Mouse (Mus musculus) heart, embryonic 10.5 days (tissue): ENCODE measurements at regions not wholly inside any gene's neighbourhood (a gene's known extent, or its start where the extent isn't known, plus 50 kb on each side); places are given as distances from the start of the nearest gene placed in this dataset.
"Not testable (repeated sequence)": the region's sequence is repeated elsewhere in the genome, so short reads cannot be mapped to it uniquely, and the experiment has no call there.

Source experiments
- DNase-seq: peaks from one replicate; pipeline ENCODE4 v3.0.0-alpha.2; 2017; ENCODE audit warnings: low spot score
- H3K27ac ChIP-seq: fragments of 300-500 bp; sonication (generic); 2 replicates; pipeline ENCODE4 v1.5.1; 2016; ENCODE audit warnings: mild to moderate bottlenecking
- H3K27me3 ChIP-seq: fragments of 300-500 bp; sonication (generic); 2 replicates; pipeline ENCODE4 v1.6.1; 2016; ENCODE audit warnings: mild to moderate bottlenecking; ENCODE audit not compliant: poor library complexity, insufficient read depth, severe bottlenecking
- H3K36me3 ChIP-seq: fragments of 300-500 bp; sonication (generic); 2 replicates; pipeline ENCODE4 v1.6.1; 2016; ENCODE audit warnings: mild to moderate bottlenecking, moderate library complexity
- H3K4me1 ChIP-seq: fragments of 300-500 bp; sonication (generic); 2 replicates; pipeline ENCODE4 v1.6.1; 2016; ENCODE audit warnings: mild to moderate bottlenecking
- H3K4me3 ChIP-seq: fragments of 300-500 bp; sonication (generic); 2 replicates; pipeline ENCODE4 v1.5.1; 2016; ENCODE audit warnings: mild to moderate bottlenecking, moderate library complexity
- H3K9me3 ChIP-seq: fragments of 300-500 bp; sonication (generic); 2 replicates; pipeline ENCODE4 v1.6.1; 2016; ENCODE audit warnings: mild to moderate bottlenecking, moderate library complexity
- WGBS: fragments of 180-500 bp; shearing (Covaris S2); methylation state at CpG from one replicate; pipeline ENCODE4 v1.1.7; 2016; 5-methylcytosine and 5-hydroxymethylcytosine counted together

DNA sequence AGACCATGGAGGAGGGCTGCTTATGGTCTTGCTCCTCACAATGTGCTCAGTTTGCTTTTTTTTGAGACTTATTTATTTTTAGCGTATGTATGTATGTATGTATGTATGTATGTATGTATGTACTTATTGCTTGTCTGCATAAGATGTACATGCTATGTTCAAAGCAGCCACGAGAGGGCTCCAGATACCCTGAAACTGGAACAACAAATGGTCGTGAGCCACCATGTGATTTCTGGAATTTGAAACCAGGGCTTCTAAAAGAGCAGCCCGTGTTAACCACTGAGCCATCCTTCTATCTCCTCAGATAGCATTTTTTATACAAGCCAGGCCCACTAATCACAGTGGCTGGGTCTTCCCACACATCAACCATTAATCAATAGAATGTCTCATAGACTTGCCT is 611.2 kb downstream of the 5730507C01Rik start:
- no peaks in the 10 kb centered on the region for H3K36me3 ChIP-seq
- no peak overlapping the region for H3K27ac ChIP-seq
- H3K4me1 ChIP-seq: no peaks in the 10 kb centered on the region
- no peaks in the 10 kb centered on the region for H3K27me3 ChIP-seq
- no peak overlapping the region for H3K4me3 ChIP-seq
- no peak for DNase-seq
- H3K9me3 ChIP-seq: peaks cover 20% of the 10 kb centered on the region
- WGBS: 75% methylated on average over 4 of the region's 4 CpGs

DNA sequence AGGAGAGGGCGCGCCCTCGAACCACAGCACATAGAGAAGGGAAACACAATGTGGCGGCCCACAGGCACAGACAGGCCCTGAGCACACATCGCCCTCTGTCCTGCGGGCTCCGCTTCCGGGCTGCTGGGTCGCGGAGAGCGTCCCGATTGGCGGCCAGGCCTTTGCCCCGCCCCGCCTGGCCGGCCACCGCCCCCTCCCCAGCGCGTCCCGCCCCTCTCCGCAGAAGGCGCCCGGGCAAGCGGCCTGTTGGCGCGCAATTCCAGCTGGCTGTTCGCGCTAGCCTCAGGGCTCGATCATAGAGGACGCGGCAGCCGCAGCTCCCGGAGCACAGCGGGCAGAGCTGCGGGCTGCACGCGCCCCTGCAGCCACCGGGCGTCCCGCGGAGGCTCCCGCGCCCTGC is 661.3 kb downstream of the 5730507C01Rik start:
- no peak for DNase-seq
- Histone ChIP-seq H3K27ac (no peak overlapping the region), H3K27me3 (0 out of 2 replicates have a peak, but pooled peaks cover 4% of the 10 kb centered on the region), H3K9me3 (peaks cover 27% of the 10 kb centered on the region), H3K4me1 (no peaks in the 10 kb centered on the region), H3K4me3 (peak overlapping the region; percentile 22), H3K36me3 (no peaks in the 10 kb centered on the region)
- 5% methylated on average over 43 of the region's 43 CpGs for WGBS

DNA sequence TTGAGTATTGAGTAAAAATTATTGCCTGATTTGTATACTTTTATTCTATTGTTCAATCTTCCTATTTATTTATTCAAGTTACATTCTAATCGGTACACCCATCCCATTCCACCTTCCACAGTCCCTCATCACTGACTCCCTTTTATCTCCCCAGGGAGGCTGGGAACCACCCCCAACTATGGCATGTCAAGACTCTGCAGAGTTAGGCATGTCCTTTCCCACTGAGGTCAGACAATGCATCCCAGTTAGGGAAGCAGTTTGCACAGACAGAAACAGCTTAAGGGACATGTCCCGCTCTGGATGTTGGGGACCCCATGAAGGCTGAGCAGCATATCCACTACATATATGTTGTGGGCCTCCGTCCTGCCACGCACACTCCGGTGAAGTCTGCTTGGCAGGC is 678.1 kb downstream of the 5730507C01Rik start:
- DNase-seq: no peak
- no peak overlapping the region for H3K4me3 ChIP-seq
- H3K27me3 ChIP-seq: no peaks in the 10 kb centered on the region
- WGBS: 82% methylated on average over 5 of the region's 5 CpGs
- H3K36me3 ChIP-seq: no peaks in the 10 kb centered on the region
- H3K27ac ChIP-seq: no peak overlapping the region
- H3K9me3 ChIP-seq: peaks cover 9% of the 10 kb centered on the region
- no peaks in the 10 kb centered on the region for H3K4me1 ChIP-seq

DNA sequence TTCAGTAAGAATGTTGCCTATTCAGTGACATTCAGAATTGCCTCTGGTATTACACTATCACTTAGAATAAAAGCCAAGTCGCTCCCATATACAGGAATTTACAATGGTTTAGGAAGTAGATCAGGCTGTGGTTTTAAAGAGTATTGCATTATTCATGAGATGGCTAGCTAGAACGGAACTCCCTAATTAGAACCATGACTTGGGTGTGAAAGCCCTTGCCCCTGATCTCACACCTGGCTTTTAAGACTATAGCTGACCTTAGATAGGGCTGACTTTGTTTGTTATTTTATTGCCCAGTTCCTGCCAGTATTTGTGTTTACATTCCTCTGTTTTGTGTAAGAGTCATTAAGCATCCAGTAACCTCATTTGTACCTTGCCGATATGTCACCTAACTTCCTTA is 678.7 kb downstream of the 5730507C01Rik start:
- H3K27ac ChIP-seq, H3K4me3 ChIP-seq, H3K27me3 ChIP-seq, DNase-seq, H3K9me3 ChIP-seq, H3K36me3 ChIP-seq, H3K4me1 ChIP-seq: not testable (repeated sequence)
- 72% methylated on average over 3 of the region's 3 CpGs for WGBS

DNA sequence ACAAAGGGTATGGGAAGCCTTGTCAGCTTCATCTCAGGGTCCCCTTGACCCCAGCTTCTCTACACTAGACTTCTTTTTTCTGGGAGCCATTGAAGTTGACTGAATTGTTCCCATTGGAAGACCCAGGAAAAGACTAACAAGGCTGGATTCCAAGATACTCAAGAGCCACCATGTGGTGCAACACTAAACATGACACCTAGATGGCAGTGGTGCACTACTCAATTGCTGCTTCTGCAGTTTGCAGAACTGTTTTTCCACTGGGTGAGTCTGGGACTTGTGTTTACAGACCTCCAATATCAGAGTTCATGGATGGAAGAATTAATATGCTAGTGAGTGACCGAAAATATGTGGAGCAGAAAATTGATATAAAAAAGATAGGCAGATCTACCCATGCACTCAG is 709.7 kb downstream of the 5730507C01Rik start:
- H3K4me3 ChIP-seq, H3K9me3 ChIP-seq, H3K36me3 ChIP-seq, H3K27ac ChIP-seq, DNase-seq, H3K4me1 ChIP-seq, H3K27me3 ChIP-seq: not testable (repeated sequence)
- WGBS: 70% methylated on average over 1 of the region's 1 CpGs

DNA sequence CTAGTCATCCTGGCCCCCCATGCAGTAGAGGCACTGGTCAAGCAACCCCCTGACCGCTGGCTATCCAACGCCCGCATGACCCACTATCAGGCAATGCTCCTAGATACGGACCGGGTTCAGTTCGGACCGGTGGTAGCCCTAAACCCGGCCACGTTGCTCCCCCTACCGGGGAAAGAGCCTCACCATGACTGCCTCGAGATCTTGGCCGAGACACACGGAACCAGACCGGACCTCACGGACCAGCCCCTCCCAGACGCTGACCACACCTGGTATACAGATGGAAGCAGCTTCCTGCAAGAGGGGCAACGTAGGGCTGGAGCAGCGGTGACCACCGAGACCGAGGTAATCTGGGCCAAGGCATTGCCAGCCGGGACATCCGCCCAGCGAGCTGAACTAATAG is 707.6 kb upstream of the Gm21863 start:
- WGBS: 88% methylated on average over 23 of the region's 23 CpGs
- not testable (repeated sequence) for H3K27ac ChIP-seq, H3K4me3 ChIP-seq, H3K36me3 ChIP-seq, H3K27me3 ChIP-seq, H3K4me1 ChIP-seq, DNase-seq
- H3K9me3 ChIP-seq: peaks cover 15% of the 10 kb centered on the region

DNA sequence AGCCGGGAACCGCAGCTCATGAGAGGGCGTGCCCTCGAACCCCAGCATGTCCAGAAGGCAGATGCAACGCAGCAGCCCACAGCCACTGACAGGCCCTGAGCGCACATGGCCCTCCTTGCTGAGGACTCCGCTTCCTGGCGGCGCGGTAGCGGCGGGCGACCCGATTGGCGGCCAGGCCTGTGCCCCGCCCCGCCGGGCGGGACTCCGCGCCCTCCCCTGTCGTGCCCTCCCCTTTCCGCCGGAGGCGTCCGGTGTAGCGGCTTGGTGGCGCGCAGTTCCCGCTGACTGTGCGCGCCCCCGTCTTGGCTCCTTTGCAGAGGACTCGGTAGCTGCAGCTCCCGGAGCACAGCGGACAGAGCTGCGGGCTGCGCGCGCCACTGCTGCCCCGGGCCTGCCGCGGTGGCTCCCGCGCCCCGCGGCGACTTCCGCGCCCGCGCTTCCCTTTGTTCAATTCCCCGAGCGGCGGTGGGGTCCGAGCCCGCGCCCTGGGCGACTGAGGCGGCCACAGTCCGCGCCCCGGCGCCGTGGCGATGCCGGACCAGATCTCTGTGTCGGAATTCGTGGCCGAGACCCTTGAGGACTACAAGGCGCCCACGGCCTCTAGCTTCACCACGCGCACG is 665.9 kb upstream of the Gm21863 start:
- H3K27me3 ChIP-seq, H3K4me1 ChIP-seq, H3K9me3 ChIP-seq, H3K36me3 ChIP-seq, H3K27ac ChIP-seq: not testable (repeated sequence)
- 4% methylated on average over 72 of the region's 75 CpGs for WGBS
- H3K4me3 ChIP-seq: peak overlapping the region; percentile 53
- DNase-seq: peak; percentile 75

DNA sequence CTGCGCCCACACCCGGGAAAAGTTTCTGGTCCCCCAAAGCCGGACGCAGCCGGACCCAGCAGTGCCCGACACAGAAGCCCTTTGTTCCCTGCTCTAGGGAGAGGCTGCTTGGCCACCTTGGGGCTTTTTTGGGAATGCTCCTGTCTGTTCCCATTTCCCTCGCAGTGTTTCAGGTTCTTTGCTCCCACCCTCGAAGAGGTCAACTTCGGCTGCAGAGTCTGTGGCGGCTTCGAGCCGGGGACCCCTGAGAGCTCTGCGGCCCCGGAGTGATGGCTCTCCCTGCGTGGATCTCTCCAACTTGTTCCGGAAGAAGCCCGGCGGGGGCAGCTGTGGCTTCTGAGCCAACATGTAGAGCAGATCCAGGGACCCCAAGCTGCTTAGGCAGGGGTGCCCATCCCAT is 665.3 kb upstream of the Gm21863 start:
- not testable (repeated sequence) for H3K36me3 ChIP-seq, H3K27ac ChIP-seq, H3K27me3 ChIP-seq, H3K4me1 ChIP-seq, H3K9me3 ChIP-seq
- WGBS: 45% methylated on average over 18 of the region's 18 CpGs
- peak; percentile 53 for DNase-seq
- peak overlapping the region; percentile 53 for H3K4me3 ChIP-seq

DNA sequence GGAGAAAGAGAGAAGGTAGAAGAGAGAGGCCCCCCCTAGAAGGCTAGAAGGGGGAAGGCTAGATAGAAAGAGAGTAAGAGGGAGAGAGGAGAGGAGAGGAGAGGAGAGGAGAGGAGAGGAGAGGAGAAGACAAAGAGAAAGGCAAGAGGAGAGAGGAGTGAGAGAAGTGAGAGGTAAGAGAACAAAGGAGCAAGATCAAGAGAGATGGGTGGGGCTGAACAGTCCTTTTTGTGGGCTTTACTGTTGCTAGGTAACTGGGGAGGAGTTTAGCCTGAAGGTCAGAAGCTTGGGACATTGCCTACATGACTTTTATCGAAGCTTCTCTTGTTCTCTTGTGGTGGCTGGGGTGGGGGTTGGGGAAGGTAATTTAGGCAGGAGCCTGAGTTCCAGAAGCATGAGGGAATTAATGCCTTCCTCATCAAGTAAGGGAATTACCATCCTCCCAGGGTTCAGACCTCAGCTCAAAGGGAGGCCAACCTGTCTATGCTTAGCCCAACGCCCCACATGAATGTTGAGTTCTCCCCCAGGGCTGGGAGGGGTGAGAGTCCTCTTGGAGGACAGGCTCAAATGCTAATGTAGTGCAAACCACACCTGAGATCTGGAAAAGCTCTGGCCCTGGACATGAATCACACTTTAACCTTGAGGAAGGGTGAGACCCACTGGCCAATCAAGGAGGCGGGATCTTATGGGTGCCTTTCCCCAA is 662.1 kb upstream of the Gm21863 start:
- WGBS: 83% methylated on average over 3 of the region's 3 CpGs
- H3K9me3 ChIP-seq: not testable (repeated sequence)

More for the DNA sequence above, 662.1 kb upstream of the Gm21863 start:
- not testable (repeated sequence) for H3K4me3 ChIP-seq, H3K27me3 ChIP-seq, DNase-seq, H3K36me3 ChIP-seq, H3K27ac ChIP-seq, H3K4me1 ChIP-seq
